Mouse (Mus musculus) spleen, postnatal 14 days (tissue): ENCODE measurements at regions not wholly inside any gene's neighbourhood (a gene's known extent, or its start where the extent isn't known, plus 50 kb on each side); places are given as distances from the start of the nearest gene placed in this dataset.

Experiments used
- DNase-seq, 2 experiments: peaks; one replicate each; pipeline ENCODE4 v3.0.0; 2021 to 2022; ENCODE audit warnings: low spot score in 2 of 2

- DNase-seq, result no peak
Measured at GRCm38 (mm10) chr2:9791970-9792369, 89.1 kb upstream of the 4930412O13Rik start.

DNA sequence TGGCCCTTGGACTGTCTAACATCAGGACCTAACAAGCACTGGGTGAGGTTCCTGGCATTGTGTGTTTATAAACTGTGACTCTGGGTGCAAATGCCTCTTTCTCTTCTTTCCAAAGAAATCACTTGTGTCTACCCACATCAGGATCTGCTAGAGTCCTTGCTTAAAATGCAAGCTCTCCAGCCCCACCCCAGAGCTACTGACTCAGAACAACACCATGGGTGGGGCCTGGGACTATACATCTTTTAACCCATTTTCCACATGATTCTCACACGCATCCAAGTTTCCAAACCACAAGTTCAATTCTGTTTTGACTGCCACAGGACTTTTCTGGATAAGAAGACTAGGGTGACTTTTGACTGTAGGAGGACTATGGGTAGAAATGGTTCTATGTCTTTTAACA is 88.7 kb upstream of the 4930412O13Rik start:
- DNase-seq, result no peak

- no peak for DNase-seq
Measured at GRCm38 (mm10) chr2:9795401-9795800, 85.7 kb upstream of the 4930412O13Rik start.

DNA sequence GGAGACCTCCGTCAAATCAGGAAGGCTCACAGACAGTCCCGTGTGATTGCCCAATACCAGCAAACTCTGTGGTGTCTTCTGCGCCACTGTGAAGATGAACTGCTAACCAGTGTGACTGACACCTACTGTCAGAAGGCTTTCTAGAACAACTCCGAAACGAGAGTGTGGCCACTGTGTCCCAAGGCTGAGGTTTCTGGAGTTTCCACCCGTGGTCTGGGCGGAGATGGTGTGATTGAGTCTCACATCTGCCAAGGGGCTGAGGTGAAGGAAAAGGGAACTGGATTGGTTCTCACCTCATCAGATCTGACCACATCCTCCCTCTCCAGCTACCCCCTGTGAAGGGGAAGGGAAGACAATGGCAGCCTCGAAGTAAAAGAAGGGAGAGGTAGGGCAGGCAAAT is 79.6 kb upstream of the 4930412O13Rik start:
- no peak for DNase-seq

- DNase-seq, result no peak
Measured at GRCm38 (mm10) chr2:9804306-9804705, 76.7 kb upstream of the 4930412O13Rik start.

DNA sequence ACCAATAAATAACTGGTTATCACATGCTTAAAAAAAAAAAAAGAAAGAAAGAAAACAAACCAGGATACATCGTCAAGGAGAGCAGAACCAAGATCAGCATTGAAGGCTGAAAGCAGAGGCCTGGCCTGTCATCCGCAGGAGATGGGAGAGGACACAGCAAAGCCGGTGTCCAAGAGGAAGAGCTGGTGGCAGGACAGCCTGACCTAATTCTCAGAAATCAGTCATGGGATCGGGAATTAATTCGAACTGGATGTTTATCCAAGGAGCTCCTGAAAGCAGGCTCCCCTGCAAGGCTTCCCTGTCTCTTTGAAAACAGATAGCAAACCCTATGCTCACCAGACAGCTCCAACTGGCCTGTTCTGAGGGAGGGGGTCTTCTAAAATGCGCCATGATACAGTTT is 75.5 kb upstream of the 4930412O13Rik start:
- no peak for DNase-seq
